Mouse (Mus musculus) kidney, postnatal 10 days (tissue): ENCODE data around the gene Glcci1.
"Not testable (repeated sequence)": the region's sequence is repeated elsewhere in the genome, so short reads cannot be mapped to it uniquely, and the experiment has no call there.

Experiments used
- DNase-seq: peaks from one replicate; pipeline ENCODE4 v3.0.0; 2021; ENCODE audit warnings: mixed read lengths

Gene Glcci1

GRCm38 (mm10) chr6:8495827-8496222 is 13.6 kb upstream of the Glcci1 start:
- no peak for DNase-seq

DNA sequence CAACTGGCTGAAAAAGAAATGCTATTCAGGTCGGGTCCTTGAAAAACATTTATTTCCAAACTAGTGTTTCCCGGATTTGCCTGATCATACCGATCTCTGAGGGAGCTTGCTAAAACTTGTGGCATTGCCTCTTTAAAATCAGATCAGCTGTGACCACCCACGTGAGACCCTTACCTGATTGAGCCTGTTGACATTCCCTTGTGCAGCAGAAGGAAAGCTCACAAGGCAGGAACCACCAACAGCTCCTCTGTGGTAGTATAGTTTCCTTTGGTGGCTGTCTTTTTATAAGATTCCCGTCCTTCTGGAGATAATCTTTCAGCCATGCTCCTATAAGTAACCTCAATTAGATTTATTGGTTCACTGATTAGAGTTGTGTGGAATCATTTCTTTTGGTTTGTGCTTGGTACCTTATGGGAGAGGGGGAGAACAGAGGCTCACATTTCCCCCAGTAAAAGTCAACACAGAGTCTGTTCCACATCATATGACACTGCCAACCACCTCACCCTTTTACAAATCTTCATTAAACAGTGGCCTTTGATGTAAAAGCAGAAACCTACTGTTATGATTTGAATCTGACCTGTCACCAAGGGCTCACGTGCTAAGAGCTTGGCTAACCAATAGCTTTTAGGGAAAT is 12.0 kb upstream of the Glcci1 start:
- DNase-seq, result no peak

- DNase-seq, result no peak
Observed at GRCm38 (mm10) chr6:8497868-8498257, 11.5 kb upstream of the Glcci1 start.

DNA sequence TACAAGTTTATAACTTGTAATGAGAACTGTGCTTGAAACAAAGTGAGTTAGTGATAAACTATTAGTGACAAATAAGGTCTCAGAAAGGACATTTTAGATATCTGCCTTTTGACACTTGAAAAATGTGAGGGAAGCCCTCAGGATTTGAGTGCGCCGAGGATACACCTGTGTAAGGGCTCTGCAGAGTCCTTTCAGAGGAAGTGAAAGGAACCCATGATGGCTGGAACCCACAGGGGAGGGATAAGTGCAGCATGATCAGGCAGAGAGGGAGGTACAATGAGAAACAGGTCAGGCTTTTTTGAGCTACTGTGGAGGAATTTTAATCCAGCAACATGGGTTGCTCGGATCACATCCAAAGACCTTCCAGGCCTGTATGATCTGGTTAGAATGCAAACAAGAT is 10.4 kb upstream of the Glcci1 start:
- DNase-seq, result no peak

DNA sequence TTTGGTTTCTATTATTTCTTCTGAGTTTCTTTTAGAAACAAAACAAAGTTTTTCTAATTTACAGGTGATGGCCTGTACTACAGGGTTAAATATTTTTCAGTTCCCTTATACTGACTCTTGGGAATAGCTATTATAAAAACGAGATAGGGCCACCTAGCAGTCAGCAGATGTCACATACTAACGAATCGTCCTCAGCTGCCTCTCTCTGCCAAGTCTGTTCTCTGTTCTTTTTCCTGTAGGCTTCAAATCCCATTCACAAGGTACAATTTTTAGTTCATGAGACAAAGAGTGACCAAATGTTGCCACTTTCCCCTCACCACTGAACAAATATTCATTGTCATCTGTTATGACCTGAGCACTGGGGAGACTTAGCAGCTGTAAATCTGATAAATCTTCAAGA is 5.4 kb upstream of the Glcci1 start:
- no peak for DNase-seq

- DNase-seq, result no peak
Observed at GRCm38 (mm10) chr6:8504521-8505228, 4.7 kb upstream of the Glcci1 start.

DNA sequence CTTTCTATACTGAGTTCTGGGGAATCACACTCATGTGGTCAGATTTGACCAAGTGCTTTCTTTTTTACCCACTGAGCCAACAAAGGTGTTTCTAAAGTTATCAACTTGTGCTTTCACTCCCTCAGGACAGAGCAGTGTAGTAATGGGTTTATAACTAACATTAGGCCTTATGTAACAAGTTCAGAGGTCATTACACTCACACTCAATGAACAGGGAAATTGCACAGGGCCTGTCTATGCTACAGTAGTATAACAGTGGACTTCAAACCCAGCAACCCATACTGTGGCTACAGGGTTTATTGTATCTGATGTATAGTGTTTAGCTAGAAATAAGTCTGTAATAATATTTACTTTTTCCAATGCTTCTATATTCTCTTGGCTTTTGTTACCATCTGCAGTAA is 2.8 kb upstream of the Glcci1 start:
- no peak for DNase-seq

GRCm38 (mm10) chr6:8508883-8509536 is 390 bp upstream of the Glcci1 start:
- peak; percentile 99 for DNase-seq

GRCm38 (mm10) chr6:8509961-8510863 is 812 bp downstream of the Glcci1 start:
- peak; percentile 60 for DNase-seq

DNA sequence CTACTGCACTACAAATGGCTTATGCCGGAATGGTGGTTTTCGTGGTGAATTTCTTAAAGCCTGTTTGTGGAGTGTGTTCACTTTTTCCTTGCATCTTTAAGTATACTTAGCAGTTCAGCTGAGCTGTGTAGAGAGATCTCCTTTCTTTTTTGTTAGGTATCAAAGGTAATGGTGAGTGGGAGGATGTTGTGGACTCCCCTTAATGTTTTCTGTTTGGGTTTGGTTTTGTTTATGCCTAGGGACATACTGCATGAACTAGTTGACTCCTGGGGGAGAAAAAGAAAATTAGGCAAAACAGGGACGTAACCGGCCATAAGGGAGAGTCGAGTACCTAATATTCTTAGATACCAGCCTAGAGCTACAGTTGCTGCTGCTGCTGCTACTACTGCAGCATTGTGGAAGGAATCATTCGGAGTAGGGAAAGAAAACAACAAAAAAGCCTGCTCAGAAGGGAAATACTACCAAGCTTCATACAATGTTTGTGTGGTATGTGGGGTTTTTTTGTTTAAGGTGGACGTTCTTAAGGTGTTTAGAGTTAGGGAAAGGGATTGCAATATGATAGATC is 1.5 kb downstream of the Glcci1 start:
- no peak for DNase-seq

- DNase-seq, result no peak
Observed at GRCm38 (mm10) chr6:8511447-8511846, 2.0 kb downstream of the Glcci1 start.

GRCm38 (mm10) chr6:8512416-8512815 is 3.0 kb downstream of the Glcci1 start:
- DNase-seq, result no peak

DNA sequence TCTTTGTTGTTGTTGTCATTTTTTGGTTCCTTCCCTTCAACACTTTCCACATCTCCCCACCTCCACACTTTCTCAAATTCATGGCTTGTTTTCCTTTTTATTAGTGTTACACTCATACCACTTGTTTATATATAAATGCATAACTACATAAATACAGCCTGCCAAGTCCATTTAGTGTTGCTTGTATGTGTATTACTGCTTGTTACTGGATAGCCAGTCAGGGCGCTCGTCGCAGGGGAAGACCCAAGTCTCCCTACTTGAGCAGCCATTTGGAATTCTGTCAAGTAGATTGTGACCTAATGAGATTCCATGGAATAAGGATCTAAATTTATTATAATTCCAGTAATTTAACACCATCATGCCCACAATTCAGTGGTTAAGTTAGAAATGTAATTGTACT is 10.3 kb downstream of the Glcci1 start:
- DNase-seq, result no peak

- no peak for DNase-seq
Observed at GRCm38 (mm10) chr6:8521231-8521630, 11.8 kb downstream of the Glcci1 start.

GRCm38 (mm10) chr6:8524717-8525116 is 15.3 kb downstream of the Glcci1 start:
- no peak for DNase-seq

DNA sequence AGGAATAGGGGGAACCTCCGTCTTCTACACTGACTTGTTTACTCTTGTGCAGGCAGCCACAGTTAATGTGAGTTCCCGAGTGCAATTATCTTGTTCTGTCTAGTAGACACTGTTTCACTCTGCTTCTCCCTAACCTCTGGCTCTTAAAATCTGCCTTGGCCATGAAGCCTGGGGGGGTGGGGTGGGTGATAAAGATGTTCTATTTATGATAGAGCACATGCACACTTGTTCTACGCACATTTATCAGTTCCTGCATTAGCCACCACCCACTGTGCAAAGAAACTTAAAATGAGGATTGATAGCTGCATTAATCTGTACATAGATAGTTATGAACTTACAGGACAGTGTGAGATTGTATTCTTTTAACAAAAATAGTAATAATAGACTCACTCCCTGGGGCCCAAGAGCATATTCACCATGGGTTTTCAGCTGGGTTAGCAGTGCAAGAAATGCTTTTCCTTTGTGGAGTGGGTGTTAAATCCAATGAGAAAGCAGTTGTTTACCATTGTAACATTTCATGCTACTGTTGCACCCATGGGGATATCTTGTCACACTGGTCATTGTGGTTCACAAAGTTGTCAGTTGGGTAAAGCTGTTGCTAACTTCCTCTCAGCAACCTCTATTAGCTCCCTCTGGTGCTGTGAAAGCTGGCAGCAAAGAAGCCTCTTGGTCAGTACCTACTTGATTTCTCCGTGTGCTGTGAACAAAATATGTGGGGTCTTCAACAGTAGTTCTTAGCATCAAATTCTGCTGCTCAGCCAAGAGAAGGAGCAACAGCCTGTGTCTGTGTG is 21.9 kb downstream of the Glcci1 start:
- no peak for DNase-seq

GRCm38 (mm10) chr6:8536944-8537343 is 27.5 kb downstream of the Glcci1 start:
- DNase-seq, result no peak

DNA sequence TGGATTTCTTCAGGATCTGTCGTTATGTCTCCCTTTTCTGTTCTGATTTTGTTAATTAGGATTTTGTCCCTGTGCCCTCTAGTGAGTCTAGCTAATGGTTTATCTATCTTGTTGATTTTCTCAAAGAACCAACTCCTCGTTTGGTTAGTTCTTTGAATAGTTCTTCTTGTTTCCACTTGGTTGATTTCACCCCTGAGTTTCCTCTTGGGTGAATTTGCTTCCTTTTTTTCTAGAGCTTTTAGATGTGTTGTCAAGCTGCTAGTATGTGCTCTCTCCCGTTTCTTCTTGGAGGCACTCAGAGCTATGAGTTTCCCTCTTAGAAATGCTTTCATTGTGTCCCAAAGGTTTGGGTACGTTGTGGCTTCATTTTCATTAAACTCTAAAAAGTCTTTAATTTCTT is 32.1 kb downstream of the Glcci1 start:
- DNase-seq, result not testable (repeated sequence)

DNA sequence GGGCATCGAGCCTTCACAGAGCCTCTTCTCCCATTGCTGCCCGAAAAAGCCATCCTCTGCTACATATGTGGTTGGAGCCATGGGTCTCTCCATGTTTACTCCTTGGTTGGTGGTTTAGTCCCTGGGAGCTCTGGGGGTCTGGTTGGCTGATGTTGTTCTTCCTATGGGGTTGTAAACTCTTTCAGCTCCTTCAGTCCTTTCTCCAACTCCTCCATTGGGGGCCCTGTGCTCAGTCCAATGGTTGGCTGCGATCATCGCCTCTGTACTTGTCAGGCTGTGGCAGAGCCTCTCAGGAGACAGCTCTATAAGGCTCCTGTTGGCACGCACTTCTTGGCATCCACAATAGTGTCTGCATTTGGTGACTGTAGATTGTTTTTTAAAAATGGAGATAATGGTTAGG is 35.4 kb downstream of the Glcci1 start:
- no peak for DNase-seq

DNA sequence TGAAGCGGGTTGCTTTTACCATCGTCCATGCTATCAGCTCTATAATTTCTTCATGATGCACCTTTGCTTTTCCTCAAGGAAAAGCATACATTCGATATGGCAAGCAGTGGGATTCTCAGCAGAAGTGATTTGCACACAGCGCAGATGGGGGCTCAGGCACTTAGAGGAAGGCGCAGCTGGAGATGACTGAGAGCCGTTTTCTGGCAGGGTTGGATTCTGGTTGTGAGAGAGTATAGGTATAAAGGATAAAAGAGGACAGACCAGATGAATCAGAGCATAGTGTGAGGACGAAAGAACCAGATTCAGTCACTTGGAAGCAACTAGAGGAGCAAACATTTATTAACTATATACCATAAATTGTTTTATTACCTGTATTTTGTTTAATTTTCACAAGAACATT is 36.4 kb downstream of the Glcci1 start:
- no peak for DNase-seq

DNA sequence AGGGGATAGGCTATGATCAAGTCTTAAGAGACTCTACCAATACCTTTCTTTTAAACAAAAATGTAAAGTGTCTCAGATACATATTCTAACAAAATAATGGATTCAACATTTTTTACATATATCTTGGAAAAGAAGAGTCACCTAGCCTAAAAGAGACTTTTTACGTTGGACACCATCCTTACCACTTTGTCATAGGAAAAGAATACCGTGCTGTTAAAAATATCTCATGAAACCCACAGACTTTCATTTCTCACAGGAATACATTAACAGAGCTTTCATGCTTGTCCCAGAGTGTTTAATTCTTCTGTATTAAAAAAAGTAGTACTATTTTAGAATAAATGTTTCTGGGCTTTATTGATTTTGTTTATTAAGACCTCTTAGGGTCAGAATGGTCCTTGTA is 41.8 kb downstream of the Glcci1 start:
- no peak for DNase-seq
